Mouse (Mus musculus) colon, adult 2 months (tissue): ENCODE data around the gene Lrrc8e. TPM values are rescaled to one million over a fixed set of nuclear protein-coding genes. Genes with fewer than 3 reads are reported as not detected.

Source experiments
- polyA plus RNA-seq: library from polyadenylated mRNA; depleted of rRNA; stranded (reverse); fragments of >200 nt; gene quantifications from 2 replicates; pipeline ENCODE4 v1.2.3, GENCODE M21; 2012; rRNA removed

Lrrc8e gene
- polyA plus RNA-seq = 4.3 and 8.4 TPM in 2 replicates

GRCm38 (mm10) chr8:4226739-4227347, at the start of gene Lrrc8e:
Lrrc8e (plus strand) TSS chr8:4226827.

GRCm38 (mm10) chr8:4216791-4217621, 9.6 kb upstream of the Lrrc8e start, which contains the start of gene Prr36:
Prr36 (minus strand) TSS chr8:4217459.

GRCm38 (mm10) chr8:4238434-4239192, 12.0 kb downstream of the Lrrc8e start, which contains the start of the genes Map2k7 and Gm49320:
Map2k7 (plus strand) TSS chr8:4238740.
Gm49320 (plus strand) TSS chr8:4238865.

GRCm38 (mm10) chr8:4247951-4248540, 21.4 kb downstream of the Lrrc8e start, which contains the start of gene Tgfbr3l:
Tgfbr3l (plus strand) TSS chr8:4248214.

GRCm38 (mm10) chr8:4252934-4253841, 26.6 kb downstream of the Lrrc8e start, which contains the start of gene Snapc2:
Snapc2 (plus strand) TSS chr8:4253080.

GRCm38 (mm10) chr8:4259125-4259804, 32.6 kb downstream of the Lrrc8e start, which contains the start of gene Ctxn1:
Ctxn1 (minus strand) TSS chr8:4259274.

GRCm38 (mm10) chr8:4275275-4276110, 48.9 kb downstream of the Lrrc8e start, which contains the start of gene Timm44:
Timm44 (minus strand) TSS chr8:4275913.

Other genes starting within 250 kb of the Lrrc8e start
- gene Cd209f, start 121.0 kb upstream of the Lrrc8e start, polyA plus RNA-seq = 0.89 and 4.1 TPM in 2 replicates
- 3.0 and 3.8 TPM in 2 replicates for gene Cd209g, start 92.7 kb upstream of the Lrrc8e start, polyA plus RNA-seq
- 16.9 and 18.5 TPM in 2 replicates for gene Evi5l, start 60.3 kb upstream of the Lrrc8e start, polyA plus RNA-seq
- gene Prr36, start 9.4 kb upstream of the Lrrc8e start, polyA plus RNA-seq = 0.51 and 2.1 TPM in 2 replicates
- gene Map2k7, start 11.9 kb downstream of the Lrrc8e start, polyA plus RNA-seq = 31.5 and 42.3 TPM in 2 replicates
- gene Gm49320, start 12.0 kb downstream of the Lrrc8e start, polyA plus RNA-seq = 1.3 and 2.4 TPM in 2 replicates
- gene Tgfbr3l, start 21.4 kb downstream of the Lrrc8e start, polyA plus RNA-seq = 34.6 and 89.3 TPM in 2 replicates
- gene Snapc2, start 26.3 kb downstream of the Lrrc8e start, polyA plus RNA-seq = 36.8 and 36.9 TPM in 2 replicates
- gene Ctxn1, start 32.4 kb downstream of the Lrrc8e start, polyA plus RNA-seq = 26.2 and 39.8 TPM in 2 replicates
- 63.2 and 73.9 TPM in 2 replicates for gene Timm44, start 49.1 kb downstream of the Lrrc8e start, polyA plus RNA-seq
- gene Ccl25, start 98.4 kb downstream of the Lrrc8e start, polyA plus RNA-seq = 2.9 and 4.3 TPM in 2 replicates
- 25.2 and 28.0 TPM in 2 replicates for gene Elavl1, start 98.6 kb downstream of the Lrrc8e start, polyA plus RNA-seq